Mouse (Mus musculus) common myeloid progenitor, adult 5-6 weeks (primary cell): ENCODE data around the gene Armh1. TPM values are rescaled to one million over a fixed set of nuclear protein-coding genes. Genes with fewer than 3 reads are reported as not detected.

Experiments
- ATAC-seq: replicated peaks from 2 replicates; pipeline ENCODE4 v1.8.0; 2016; ENCODE audit warnings: low read depth, mild to moderate bottlenecking, moderate TSS enrichment, inconsistent platforms; ENCODE audit not compliant: poor library complexity, severe bottlenecking
- total RNA-seq: library from RNA; stranded (forward); fragments of 200-1000, 187-1606 nt; gene quantifications from 2 replicates; pipeline ENCODE4 v1.2.3, GENCODE M21; 2017

The Armh1 gene
- total RNA-seq, 1 experiment from 2014 or later, result not detected

DNA sequence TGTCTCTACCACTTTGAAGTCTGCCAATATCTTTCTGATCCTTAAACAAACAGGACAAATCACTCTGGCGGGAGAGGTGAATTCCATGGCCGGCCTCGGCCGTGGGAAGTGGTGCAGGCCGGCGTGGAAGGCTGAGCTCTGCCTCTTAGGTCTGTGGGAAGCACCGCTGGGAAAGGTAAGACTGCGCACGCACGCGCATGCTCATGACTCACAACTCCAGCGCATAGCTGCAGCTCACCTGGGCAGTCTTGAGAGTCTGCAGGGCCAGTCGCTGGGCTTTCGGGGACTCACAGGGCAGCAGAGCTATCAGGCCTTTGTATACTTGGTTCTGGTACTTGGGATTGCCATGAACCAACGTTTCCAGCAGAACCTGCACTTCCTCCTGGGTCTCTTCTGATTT is 22.3 kb downstream of the Armh1 start:
- no peak for ATAC-seq

DNA sequence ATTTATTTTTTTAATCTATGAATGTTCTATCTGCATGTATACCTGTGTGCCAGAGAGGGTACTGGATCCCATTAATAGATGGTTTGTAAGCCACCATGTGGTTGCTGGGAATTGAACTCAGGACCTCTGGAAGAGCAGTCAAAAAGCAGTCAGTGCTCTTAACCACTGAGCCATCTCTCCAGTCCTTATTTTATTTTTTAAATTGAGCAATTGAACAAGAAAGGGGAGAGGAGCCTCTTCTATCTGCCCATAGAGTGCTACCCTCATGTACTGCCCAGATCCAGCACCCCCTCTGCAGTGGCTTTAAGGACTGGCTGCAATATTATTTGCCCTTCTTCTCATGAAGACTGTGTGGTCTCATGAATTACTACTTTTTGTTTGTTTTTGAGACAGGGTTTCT is 26.7 kb downstream of the Armh1 start:
- ATAC-seq, result no peak

DNA sequence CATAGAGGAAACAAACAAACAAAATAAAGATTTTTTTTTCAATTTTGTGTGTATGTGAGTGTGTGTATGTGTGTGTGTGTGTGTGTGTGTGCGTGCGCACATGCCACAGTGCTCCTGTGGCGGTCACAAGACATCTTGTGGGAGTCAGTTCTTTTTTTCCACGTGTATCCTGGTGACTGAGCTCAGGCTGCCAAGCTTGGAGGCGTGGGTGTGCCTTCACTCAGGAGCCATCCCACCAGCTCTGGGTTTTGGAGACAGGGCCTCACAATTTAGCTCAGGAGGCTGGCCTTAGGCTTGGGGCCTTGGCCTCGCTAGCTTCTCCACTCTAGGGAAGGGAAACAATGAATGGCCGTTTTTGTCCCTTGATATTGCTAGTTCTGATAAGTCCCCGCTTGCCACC is 27.8 kb downstream of the Armh1 start:
- ATAC-seq, result no peak

DNA sequence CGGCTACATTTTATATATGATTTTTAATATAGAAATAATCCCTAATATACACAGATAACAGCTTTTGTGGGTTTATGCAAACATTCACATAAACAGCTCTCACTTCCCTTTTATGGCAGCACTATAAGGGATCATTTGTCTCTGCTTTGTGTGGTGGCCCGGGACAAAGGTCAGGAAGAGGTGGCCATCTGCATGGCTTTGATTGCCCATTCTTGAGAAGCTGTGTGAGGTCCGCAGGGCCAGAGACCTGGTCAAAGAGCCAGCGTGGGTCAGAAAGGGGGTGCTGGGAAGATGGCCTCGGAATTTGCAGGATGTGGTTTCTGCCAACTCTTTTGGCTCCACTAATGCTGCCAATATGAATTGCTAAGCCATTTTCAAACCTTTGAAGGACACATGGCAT is 28.9 kb downstream of the Armh1 start:
- ATAC-seq, result 0 out of 2 replicates have a peak, but pooled peaks have one; percentile 12

DNA sequence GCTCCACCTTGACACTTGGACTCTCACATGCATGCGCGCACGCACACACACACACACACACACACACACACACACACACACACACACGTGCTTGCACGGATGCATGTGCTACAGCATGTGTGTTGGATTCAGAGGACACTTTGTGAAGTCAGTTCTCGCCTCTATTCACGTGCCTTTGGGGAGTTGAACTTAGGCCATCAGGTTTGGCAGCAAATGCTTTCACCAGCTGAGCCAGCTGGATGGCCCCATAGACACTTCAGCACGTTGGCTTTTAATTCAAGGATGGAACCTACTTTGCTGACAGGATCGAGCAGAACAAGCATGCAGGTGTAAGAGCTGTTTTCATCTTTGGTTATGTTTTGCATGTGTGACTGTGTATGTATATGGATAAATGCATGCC is 30.1 kb downstream of the Armh1 start:
- no peak for ATAC-seq

DNA sequence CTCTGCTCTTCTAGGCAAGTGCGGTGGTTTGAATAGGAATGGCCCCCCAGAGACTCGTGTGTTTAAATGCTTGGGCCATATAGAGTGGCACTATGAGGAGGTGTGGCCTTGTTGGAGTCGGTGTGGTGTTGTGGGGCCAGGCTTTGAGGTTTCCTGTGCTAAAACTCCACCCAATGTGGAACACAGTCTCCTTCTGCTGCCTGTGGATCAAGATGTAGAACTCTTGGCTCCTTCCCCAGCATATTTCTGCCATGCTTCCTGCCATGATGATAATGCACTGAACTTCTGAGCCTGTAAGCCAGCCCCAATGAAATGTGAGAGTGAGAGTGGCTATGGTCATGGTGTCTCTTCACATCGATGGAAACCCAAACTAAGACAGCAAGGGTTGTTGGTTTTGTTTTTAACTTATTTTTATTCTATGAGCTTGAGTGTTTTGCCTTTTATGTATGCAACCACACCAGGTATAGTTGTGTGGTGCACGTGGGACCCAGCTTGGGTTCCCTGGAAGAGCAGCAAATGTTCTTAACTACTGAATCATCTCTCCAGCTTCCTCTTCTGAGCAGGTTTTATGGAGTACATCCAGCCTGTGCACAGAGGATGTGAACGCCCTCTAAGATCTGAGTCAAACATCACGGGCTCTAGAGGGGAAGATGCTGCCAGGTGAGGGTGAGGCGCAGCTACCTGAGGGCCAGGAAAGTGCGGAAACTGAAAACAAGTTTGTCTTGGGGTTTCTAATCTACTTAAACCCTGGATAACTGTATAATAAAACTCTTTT is 31.0 kb downstream of the Armh1 start:
- peak; percentile 53; the same call in 1 of the 2 replicates for ATAC-seq

DNA sequence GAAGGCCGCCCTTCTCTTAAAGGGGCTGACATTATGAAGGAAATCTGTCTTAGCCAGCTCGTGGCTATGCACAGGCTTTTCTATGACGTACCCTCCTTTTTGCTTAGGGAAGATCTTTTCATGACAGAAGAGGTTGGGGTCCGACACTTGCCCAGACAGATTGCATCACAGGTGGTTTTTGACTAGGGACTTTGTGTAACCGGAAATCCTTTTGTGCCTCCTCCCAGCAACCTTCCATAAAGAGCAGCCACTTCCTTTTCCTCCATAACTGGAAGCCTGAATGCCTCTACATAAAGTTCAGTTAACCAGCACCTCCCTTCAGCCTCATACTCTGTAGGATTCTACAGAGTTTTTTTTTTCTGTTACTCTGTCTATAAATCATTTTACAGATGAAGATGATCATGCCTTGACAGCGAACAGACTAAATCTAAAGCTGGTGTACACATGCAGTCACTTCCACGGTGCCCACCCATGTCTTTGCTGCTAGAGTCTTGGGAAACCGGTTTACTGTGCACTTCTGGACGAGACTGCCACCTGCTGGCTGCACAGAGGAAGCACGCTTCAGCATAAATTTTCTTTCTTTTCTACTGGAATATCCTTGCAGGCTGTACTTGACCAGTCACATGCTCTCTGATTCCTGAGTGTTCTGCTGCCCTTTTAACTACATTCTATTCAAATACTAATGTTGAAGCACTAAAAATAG is 33.3 kb downstream of the Armh1 start:
- ATAC-seq, result peak; percentile 89

DNA sequence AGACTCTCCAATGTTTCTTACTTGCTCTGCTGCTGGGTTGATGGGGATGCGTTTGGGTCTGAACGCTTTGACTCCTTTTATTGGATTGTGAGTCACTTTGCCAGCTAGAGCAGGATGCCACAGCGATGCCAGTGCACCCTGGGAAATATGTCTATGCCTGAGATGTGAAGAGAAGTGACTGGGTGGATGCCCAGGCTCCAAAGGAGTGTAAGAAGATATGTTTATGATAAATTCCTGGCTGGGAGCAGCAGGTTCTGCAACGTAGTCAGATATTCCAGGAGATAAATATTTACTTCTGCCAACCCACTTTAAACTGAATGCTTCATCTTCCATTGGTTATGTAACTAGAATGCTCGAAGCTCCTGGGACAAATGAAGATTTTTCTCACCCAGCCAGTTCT is 34.9 kb downstream of the Armh1 start:
- no peak for ATAC-seq

DNA sequence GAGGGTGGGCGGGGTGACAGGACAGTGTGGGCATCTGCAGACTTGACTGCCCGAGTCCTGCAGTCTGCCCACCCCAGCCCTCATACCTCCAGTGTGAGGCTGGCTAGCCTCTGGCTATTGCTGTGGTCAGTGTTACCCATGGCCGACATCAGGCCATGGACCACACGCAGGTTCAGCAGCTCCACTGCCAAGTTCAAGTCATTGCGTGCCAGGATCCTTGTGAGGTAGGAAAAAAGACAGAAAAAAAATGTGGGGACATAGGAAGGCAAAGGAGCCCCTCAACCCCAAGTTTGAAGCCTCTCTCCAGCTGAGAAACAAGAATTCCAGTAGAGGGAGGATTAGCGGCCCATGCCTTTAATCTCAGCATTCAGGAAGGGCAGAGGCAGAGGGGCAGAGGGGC is 37.7 kb downstream of the Armh1 start:
- no peak for ATAC-seq

DNA sequence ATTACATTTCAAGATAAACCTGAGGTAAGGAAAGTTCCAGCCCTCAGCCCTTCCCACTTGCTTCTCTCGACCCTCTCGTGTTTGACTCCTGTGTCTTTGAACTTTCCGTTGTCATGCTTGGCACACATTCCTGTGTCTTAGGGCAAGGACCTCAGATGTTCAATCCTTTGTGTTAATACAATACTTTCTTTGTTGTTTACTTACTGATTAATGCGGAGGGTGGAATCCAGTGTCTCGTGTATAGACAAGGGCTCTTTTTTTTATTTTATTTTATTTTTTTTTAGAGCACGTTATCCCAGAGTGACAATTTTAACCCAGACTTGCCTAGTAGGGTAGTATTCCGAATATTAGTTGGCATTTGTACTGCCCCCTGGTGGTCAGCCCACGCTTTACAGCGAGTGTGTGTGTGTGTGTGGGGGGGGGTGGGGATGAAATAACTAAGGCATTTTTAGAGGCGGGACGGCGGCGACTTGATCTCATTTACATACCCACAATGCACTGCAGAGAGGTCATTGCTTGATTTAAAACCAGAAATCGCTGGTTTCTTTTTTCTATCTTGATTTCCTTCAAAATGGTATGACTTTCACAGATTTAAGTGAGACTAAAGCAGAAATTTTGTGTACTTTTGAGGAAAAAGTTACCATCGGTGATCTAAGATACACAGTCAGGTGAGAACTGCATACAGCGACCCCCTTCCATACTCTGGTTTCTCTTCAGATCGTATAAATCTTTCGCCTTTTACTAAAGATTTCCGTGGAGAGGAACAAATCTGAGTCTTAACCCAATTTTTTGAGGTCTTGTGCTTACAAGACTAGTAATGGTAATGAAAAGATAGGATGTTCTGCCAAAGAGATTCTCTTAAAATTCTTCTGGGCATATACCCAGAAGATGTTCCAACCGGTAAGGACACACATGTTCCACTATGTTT is 41.5 kb downstream of the Armh1 start:
- peak; percentile 99 for ATAC-seq

DNA sequence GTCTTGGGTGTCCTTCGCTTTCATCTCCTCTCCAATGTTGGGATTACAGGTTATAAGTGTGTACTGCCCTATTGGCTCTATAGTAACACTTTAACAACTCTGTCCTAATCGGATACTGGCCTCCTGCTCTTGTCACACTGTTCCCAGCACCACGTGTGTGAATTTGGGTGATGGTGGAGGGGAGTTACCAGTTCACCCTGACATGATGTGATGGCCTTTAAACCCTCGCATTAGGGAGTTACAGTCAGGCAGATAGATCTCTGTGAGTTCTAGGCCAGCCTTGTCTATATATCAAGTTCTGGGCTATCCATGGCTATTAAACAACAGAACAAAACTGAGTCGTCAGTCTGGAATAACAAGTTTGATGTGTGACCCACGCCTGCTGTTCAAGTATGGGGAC is 42.3 kb downstream of the Armh1 start:
- ATAC-seq, result no peak

DNA sequence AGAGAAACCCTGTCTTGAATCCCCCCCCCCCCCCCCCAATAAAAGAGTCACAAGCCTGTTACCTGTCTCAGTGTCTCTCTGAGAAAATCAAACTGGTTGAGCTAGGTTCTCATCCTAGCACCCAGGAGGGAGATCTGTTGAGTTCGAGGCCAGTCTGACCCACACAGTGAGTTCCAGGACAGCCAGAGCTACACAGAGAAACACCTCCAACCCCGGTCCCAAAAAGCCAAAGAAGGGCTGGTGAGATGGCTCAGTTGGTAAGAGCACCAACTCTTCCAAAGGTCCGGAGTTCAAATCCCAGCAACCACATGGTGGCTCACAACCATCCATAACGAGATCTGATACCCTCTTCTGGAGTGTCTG is 49.0 kb downstream of the Armh1 start:
- ATAC-seq, result no peak

DNA sequence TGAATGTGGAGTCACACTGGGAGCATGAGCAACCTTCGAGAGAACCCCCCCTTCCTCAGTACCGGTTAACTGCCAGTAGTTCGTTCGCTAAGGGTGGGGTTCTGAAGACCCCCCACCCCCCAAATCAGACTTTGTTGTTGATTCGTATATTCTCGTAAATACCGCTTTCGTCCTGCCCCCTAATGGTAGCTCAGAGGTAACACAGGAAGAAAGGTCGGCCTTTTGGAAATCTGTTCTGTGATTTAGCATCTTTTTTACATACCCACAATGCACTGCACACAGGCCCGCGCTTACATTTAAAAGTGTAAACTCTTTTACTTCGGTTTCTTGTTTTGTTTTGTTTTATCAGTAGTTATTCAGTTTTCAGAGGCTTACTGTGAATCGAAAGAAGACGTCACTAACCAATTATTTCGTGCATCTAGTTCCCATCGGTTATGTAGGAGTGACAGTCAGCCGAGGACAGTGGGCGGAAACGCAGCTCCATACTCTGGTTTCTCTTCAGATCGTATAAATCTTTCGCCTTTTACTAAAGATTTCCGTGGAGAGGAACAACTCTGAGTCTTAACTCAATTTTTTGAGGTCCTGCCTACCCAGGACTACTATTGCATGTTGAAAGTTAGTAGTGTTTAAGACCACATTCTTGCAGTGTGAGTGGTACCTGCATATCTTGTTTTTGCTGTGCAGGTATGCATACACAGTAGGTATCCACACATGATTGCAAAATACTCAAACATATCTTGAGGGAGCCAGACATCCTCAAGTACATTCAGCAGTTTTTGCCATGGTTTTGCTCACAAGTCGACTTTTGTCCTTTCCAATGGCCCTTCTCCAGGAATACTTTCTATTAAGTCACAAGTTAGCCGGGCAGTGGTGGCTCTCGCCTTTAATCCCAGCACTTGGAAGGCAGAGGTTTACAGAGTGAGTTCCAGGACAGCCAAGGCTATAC is 49.6 kb downstream of the Armh1 start:
- peak; percentile 89 for ATAC-seq

DNA sequence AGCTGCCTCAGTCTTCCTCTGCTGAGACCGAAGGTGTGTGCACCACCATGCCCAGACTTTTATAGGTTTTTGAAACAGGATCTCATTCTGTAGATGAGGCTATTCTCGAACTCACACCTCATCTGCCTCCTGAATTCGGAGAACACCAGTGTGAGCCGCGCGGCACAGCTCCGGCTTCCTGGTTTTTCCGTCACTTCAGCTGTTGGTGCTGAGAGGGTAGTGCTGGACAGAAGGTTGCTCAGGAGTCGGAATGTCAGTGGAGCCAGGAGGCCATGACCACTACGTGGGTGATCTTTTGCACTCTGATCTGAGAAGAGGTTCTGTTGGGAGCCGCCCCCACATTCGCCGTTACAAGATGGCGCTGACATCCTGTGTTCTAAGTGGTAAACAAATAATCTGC is 60.1 kb downstream of the Armh1 start:
- no peak for ATAC-seq

DNA sequence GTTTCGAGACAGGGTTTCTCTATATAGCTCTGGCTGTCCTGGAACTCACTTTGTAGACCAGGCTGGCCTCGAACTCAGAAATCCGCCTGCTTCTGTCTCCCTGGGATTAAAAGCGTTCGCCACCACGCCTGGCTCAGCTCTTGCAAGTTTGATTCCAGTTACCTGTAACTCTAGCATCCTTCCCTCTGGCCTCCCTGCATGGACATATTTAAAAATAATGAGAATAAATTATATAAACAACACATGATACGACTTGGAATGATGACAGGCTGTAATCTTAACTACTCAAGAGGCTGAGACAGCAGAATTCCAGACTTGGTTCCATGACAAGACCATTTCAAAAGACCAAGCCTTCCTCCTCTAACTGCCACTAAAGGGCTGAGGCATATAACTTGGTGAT is 61.3 kb downstream of the Armh1 start:
- ATAC-seq, result 0 out of 2 replicates have a peak, but pooled peaks have one; percentile 6

DNA sequence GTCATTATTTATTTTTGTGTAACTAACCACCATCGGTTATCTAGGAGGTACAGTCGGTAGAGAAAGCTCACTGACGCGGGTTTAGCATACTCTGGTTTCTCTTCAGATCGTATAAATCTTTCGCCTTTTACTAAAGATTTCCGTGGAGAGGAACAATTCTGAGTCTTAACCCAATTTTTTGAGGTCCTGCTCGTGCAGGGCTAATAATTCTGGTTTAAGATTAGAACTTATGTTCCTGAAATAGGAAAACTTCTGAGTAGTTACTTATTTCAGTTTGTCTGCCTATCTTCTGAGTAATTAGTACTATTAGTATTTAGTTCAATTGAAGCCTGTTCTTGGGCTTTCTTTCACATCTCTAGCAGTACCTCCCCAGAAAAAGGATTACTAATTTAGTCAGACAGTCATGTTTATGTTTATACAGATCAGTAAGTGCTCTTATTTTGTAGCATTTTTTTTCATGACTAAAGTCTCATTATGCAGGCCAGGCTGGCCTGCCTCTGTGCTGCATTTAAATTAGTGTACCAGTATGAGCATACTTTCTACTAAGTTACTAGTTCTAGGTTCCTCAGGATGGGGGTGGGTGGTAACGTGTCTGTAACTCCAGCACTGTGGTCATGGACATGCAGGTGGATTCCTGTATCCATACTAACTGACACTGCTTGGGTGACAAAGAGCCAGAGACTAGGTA is 61.9 kb downstream of the Armh1 start:
- peak; percentile 81 for ATAC-seq

DNA sequence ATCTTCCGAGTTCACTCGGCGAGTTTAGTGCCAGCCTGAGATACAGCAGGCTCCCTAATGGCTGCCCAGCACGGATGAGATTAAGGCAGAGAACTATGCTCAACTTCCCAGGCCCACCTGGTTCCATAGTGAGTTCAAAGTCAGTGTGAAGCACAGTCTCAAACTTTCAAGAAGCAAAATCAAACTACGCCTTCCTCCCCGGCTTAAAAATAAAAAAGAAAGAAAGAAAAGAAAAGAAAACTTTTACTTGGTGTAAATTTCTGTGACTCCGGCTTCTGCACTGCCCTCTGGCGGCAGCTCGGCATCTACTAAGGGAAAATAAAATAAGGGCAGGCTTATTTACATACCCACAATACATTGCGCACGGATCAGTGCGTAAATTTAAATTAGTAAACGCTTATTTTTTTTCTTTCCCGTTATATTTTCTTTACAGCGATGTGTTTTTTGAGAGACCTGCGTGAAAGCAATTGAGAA is 62.5 kb downstream of the Armh1 start:
- peak; percentile 64 for ATAC-seq

DNA sequence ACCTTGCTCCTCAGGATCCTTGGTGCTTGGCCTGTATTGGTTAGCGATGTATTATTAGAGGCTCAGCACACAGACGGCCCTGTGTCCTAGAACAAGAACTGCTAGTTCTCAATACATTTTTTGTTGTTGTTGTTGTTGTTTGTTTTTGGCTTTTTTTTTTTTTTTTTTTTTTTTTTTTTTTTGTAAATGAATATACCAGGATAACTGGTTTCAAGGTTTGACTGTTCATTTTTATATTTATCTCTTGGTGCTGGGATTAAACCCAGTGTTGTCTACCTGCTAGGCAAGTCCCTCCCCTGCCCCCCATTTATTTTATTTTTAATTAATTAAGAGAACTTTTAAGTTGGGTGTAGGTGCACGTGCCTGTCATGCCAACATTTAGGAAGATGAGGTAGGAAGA is 63.0 kb downstream of the Armh1 start:
- ATAC-seq, result no peak

DNA sequence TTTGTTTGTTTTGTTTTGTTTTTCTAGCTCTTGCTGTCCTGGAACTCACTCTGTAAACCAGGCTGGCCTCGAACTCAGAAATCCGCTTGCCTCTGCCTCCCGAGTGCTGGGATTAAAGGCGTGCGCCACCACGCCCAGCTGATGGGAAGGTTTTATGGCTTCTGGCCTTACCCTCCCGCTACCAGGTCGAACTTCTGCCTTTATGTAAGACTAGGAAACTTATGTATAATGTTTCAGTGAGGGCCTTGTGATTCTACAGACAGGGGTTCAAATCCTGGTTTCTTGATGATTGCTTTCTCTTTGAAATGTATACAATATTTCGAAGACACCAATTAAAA is 69.2 kb downstream of the Armh1 start:
- ATAC-seq, result peak; percentile 19
